Mouse (Mus musculus): ENCODE measurements at regions not wholly inside any gene's neighbourhood (a gene's known extent, or its start where the extent isn't known, plus 50 kb on each side); places are given as distances from the start of the nearest gene placed in this dataset.

DNA sequence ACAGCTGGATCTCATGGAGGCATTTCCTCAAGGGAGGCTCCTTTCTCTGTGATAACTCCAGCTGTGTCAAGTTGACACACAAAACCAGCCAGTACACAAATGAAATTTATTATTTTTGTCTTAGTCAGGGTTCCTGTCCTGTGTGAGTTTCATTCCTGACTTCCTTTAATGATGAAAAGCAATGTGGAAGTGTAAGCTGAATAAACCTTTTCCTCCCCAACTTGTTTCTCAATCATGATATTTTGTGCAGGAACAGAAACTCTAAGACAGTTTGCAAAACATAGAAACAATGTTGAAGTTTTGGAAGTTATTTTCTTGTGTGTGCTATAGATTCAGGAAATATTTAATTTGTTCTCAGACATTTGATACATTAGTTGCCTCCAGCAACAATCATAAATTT, 526.9 kb downstream of the 1700017N19Rik start:
- intact Hi-C loops (cut with DNase I), result no loop called here
- DNase-seq (ENCODE audit: low spot score in 2 of 2), result no peak

DNA sequence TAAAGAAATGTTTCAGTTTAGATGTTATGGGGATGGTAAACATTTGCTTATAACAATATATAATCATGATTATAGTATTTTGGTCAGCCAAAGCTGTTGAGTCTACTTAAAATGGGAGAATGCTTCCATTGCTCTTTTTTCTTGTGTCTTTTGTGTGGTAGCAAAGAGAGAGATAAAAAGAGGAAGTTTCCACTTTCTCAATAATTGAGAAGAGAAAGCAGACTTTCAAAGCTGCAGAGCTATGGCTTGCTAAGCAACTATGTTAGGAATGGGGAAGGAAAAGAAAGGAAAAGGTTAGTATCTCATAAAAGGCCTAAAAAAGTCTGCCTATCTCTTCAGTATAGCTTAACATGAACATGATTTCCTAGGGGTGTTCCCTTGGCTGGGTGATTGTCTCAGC, 529.9 kb downstream of the 1700017N19Rik start:
- no peak for DNase-seq (ENCODE audit: low spot score in 2 of 2)
- intact Hi-C loops (cut with DNase I), result no loop called here

DNA sequence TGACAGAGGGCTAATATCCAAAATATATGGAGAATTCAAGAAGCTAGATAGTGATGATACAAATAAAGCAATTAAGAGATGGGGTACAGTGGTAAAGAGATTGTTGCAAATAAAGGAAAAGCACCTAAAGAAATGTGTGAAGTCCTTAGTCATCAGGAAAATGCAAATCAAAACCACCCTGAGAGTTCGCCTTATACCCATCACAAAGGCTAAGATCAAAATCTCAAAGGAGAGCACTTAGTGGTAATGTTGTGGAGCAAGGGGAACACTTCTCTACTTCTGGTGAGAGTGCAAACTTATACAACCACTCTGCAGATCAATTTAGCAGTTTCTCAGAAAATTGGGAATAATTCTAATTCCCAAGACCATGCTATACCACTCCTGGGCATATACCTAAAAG, 514.2 kb upstream of the Mgat4c start:
- intact Hi-C loops (cut with DNase I), result no loop called here
- no peak for DNase-seq (ENCODE audit: low spot score in 2 of 2)

DNA sequence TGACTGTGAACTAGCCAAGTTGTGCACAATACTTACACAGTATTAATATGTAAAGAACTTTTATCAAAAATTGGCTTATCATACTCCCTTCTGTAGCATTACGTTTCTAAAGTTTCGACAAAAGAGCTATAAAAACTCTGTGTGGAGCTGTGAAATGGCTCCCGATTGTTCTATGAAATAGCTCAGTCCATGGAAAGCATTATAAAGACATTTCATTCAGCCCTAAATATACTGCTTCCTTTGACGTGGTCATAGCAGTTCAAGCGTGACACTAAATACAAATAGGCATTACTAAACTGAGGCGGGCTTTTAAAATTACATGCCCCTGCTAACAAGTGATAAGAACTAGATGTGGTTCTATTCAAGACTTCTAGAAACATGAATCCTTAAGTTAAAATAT, 509.5 kb upstream of the Mgat4c start:
- intact Hi-C loops (cut with DNase I), result no loop called here
- no peak for DNase-seq (ENCODE audit: low spot score in 2 of 2)

DNA sequence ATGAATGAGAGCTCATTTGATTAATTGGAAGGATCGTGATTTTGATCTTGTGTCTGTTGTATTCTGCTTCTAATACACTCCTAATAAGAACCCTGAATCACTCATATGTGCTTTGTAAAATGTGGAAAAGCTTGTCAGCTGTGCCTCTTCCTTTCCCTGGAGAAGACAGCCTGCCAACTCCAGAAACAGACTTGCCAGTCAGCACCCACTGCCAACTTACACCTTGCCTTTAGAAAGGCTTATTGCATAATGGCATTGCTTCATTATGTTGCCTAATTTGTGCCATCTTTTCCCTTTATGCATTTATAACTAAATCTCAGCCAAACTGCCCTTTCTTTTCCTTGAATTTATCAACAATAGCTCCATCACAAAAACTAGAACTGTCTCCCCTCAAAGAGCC, 492.1 kb upstream of the Mgat4c start:
- intact Hi-C loops (cut with DNase I), result no loop called here
- peak in 1 of 2 experiments; percentile 51 for DNase-seq (ENCODE audit: low spot score in 2 of 2)
